14 mouse cellular contexts compared by ENCODE assay signal in genomic region chr17:50001754-50002153, GRCm38 (mm10).
DNase-seq lines count a peak whose midpoint lies in the region; TF ChIP-seq lines count a peak whose summit lies in the region.
"Had no signal": no experiment of that assay in that cellular context is flagged by ENCODE, and none has a peak within 500 bp of the region (broad histone marks: within the 10 kb centered on the region; RNA-seq: fewer than 3 reads in every experiment).

No protein-coding gene starts in this region.

- H3K4me1 ChIP-seq in cerebellum, adult 2 months (ENCODE audit: control insufficient read depth, insufficient read depth, low read length) = peaks cover 40% of the 10 kb centered on the region
- H3K4me1 ChIP-seq: embryonic facial prominence, embryonic 15.5 days had no signal

- no peak overlapping the region for H3K4me3 ChIP-seq in cerebellum, adult 2 months (replicated peaks; ENCODE audit: insufficient read depth, low read depth, low read length)
- H3K4me3 ChIP-seq: embryonic facial prominence, embryonic 12.5 days; embryonic facial prominence, embryonic 15.5 days; hindbrain, embryonic 12.5 days; hindbrain, embryonic 15.5 days had no signal

- H3K27me3 ChIP-seq in cerebellum, adult 2 months (ENCODE audit: control insufficient read depth, insufficient read depth, low read length) = no peaks in the 10 kb centered on the region
- H3K27me3 ChIP-seq: embryonic facial prominence, embryonic 12.5 days; embryonic facial prominence, embryonic 15.5 days; hindbrain, embryonic 12.5 days; hindbrain, embryonic 15.5 days had no signal

- no peak for TF ChIP-seq CTCF in cerebellum, adult 2 months (IDR thresholded peaks at IDR 0.05; ENCODE audit: borderline replicate concordance, insufficient read depth, low read depth, low read length)

- peak overlapping the region; percentile 72 for H3K27ac ChIP-seq in cerebellum, adult 2 months (ENCODE audit: insufficient read depth, low read length)
- H3K27ac ChIP-seq: embryonic facial prominence, embryonic 12.5 days; embryonic facial prominence, embryonic 15.5 days; hindbrain, embryonic 12.5 days; hindbrain, embryonic 15.5 days had no signal

- DNase-seq in cerebellum, adult 18-20 months = peak; percentile 30 to 53
- no peak for DNase-seq in cerebellum, adult 9-10 months
- DNase-seq in cerebellum, adult 2 months = peak in 1 of 2 experiments; percentile 61
- peak; percentile 56 for DNase-seq in cerebellum, adult 8-10 months
- DNase-seq in cerebellum, postnatal 25 days = peak; percentile 49 to 56
- DNase-seq in left cerebral cortex, adult 8-10 months (ENCODE audit: low spot score in 2 of 2) = no peak
- DNase-seq: adrenal gland, adult 8-10 months; adrenal gland, postnatal 25 days; forebrain, postnatal 0 days; kidney, adult 2 months had no signal

- TF ChIP-seq POLR2A in cerebellum, adult 2 months (IDR thresholded peaks at IDR 0.05; ENCODE audit: borderline replicate concordance, insufficient read depth, low read length) = no peak

Comparison
In these comparisons a context has a peak if more than half of its experiments do, and no peak if none do; other contexts are left out.
1. DNase-seq: peak in cerebellum, adult 18-20 months (2 of 2), cerebellum, adult 8-10 months (single experiment) and cerebellum, postnatal 25 days (2 of 2); none in cerebellum, adult 9-10 months (single experiment) and left cerebral cortex, adult 8-10 months (0 of 2).